Mouse (Mus musculus): ENCODE results near the gene Zfp109.

The Zfp109 gene

DNA sequence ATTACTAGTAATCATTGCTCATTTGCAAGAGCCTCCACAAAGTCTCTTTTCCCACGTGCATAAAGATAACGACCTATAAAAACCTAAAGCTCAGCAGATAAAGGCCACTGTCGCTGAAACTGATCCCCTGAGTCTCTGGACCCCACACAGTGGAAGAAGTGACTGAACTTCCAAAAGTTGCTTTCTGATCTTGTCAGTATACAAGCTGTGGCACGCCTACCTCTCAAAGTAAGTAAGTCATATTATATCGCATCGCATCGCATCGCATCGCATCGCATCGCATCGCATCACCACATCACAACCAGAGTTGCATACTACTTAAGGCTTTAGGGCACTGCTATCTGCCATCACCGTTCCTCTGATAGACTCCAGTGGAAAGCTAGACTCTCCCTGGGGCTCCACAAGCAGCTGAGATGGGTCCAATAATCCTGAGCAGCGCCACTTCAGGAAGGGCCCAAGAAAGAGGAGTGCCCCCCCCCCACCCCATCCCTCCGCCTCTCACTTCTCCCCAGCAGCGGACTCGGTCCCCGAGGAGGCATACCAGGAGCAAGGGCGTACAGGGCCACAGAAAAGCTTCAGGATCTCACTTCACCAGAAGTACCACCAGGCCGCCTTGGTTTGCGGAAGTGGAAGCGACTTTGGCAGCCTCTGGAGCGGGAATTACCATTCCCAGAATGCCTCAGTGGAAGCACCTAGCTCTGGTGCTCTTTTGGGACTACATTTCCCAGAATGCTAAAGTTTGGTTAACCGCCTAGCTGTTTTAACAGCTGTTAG, 29.7 kb downstream of the Zfp109 start:
- peak; percentile 80 for DNase-seq

DNA sequence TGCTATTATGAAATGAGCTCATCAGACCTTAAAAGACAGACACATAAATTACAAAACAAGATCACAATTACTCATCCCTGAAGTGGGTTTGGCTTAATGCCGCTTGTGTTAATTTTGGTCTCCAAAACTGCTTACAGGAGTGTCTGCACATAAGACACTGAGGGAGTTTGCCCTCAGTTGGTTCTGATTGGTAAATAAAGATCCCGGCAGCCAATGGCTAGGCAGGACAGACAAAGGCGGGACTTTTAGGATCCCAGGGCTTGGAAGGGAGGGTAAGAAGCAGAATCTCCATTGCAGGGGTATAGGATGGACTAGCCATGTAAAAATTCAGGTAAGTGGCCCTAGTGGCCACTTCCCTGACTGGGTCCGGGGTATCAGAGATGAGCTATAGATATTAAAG, 40.4 kb downstream of the Zfp109 start:
- no peak for DNase-seq

DNA sequence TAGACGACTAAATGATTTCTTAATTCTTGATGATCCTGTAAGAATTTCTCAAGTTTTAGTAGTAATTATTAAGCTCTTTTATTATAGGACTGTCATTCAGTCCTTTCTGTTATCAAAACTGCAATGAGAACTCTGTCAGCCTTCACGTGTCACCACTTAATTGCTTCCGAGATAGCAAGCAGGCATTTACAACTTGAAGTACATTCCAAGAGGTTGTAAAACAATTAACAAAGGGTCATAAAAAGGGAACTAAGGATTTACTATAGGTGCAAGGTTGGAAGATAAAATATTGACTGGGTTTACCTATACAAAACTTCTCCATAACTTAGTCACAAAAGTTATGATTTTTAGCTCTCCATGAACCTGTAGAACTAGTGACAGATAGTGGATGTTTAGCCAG, 44.2 kb downstream of the Zfp109 start:
- DNase-seq, result no peak

DNA sequence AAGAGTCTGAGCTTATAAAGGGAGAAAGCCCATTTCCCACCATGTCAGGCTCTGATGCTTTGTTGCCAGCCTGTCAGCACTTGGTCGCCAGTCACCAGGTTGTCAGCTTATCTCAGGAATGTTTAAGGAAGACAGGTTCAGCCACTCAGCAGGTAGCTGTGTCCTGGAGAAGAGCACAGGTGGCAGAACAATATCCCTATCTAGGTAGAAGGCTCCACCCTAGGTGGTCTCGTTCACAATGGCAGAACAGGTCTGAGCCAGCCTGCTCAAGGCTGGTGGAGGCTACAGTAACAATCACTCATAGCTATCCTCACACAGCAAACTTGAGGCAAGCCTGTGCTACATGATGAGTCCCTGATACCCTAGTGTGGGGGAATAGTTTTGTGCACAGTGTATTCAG, 46.0 kb downstream of the Zfp109 start:
- DNase-seq, result no peak

DNA sequence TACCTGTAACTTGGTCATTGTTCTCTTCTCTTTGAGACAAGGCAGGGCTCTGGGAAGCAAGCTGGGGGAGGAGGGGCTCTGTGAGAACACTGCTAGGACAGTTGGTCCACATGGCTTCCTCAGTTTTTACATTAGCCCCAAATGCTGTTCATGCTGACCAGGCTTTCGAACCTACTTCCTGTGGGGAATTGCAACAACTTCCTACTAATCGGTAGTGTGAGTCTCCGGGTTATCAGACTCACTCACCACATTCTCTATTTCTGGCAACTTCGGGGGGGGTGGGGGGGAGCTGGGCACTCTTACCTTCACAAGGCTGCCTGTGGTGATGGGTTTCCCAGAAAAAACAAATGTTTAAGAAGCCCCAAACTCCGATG, 47.8 kb downstream of the Zfp109 start:
- DNase-seq, result no peak

DNA sequence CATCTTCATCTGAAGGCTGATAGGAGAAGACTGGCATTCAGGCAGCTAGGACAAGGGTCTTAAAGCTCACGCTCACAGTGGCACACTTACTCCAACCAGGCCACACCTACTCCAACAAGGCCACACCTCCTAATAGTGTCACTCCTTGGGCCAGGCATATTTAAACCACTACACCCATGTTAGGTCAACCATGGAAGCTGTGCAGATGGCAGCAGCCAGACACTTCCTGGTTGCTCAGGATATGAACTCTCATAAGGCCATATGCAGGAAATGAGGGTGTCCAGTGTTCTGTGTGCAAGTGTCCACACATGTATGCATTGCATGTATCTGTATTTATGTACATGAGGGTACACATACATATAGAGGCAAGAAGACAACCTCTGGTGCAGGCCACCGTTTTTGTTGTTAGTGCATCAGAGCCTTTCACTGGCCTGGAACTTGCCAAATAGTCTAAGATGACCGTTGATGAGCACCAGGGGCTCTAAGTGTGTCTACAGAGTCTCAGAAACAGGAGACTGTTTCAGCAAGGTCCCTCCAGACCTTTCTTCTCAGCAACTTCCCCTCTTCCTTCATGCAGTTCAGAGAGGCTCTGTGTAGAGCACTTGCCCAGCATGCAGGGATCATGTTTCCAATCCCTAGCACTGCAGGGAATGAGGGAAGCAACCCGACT, 48.3 kb downstream of the Zfp109 start:
- DNase-seq, result no peak

GRCm38 (mm10) chr7:24187611-24188010, 49.7 kb downstream of the Zfp109 start:
- DNase-seq, result no peak
